Mouse (Mus musculus) megakaryocyte, embryonic 14.5 days (primary cell): Measurements from ENCODE around the gene Slc12a5. TPM values are rescaled to one million over a fixed set of nuclear protein-coding genes. Genes with fewer than 3 reads are reported as not detected.

Experiments used
- H3K27me3 ChIP-seq: replicated peaks from 2 replicates; pipeline ENCODE3; 2012; ENCODE audit warnings: inconsistent platforms
- H3K36me3 ChIP-seq: replicated peaks from 2 replicates; pipeline ENCODE3; 2012; ENCODE audit warnings: low read length, inconsistent platforms, mixed read lengths
- H3K4me1 ChIP-seq: 2 replicates; pipeline ENCODE4 v1.6.1; 2012; ENCODE audit warnings: inconsistent platforms
- H3K4me3 ChIP-seq: replicated peaks from 2 replicates; pipeline ENCODE3; 2012; ENCODE audit warnings: moderate library complexity, mild to moderate bottlenecking, inconsistent platforms
- H3K9me3 ChIP-seq: 2 replicates; pipeline ENCODE4 v1.6.1; 2012; ENCODE audit warnings: inconsistent platforms
- FLI1 ChIP-seq: IDR thresholded peaks from 2 replicates; pipeline ENCODE4 v1.6.1; 2012; ENCODE audit warnings: low read length, inconsistent platforms, mixed read lengths
- GATA1 ChIP-seq: IDR thresholded peaks from 3 replicates; pipeline ENCODE4 v1.6.1; 2012; ENCODE audit warnings: mixed read lengths, low read length, inconsistent platforms, borderline replicate concordance
- polyA plus RNA-seq: library from polyadenylated mRNA; stranded (reverse); fragments of >175 nt; gene quantifications from 2 replicates; pipeline ENCODE4 v1.2.3, GENCODE M21; 2012; ENCODE audit warnings: low replicate concordance; ENCODE audit not compliant: insufficient read depth

Slc12a5 gene
- polyA plus RNA-seq, 1 experiment, result 0.47 TPM

- peaks cover 68% of the 10 kb centered on the region for H3K4me1 ChIP-seq
- TF ChIP-seq FLI1 (no peak), GATA1 (no peak)
- peaks cover 30% of the 10 kb centered on the region for H3K9me3 ChIP-seq
- H3K36me3 ChIP-seq, result no peaks in the 10 kb centered on the region
- H3K27me3 ChIP-seq, result peaks cover 96% of the 10 kb centered on the region
- H3K4me3 ChIP-seq, result peak overlapping the region; percentile 23
These were observed 13.1 kb upstream of the Slc12a5 start for GRCm38 (mm10) chr2:164947506-164947905.

DNA sequence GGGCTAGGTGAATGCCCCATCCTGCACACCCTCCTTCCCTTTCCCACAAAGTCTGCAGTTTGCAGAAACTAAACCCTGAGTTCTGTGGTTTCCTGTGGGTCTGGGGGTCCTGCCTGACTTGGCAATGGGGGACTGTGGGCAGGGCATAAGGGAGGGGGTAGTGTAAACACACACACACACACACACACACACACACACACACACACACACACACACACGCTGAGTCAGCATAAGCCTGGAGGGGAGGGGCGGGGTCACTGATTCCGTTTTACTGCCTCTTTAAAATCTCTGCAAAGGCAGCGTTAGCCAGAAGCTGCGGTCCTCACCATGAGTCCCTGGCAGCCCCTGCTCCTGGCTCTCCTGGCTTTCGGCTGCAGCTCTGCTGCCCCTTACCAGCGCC is 12.7 kb upstream of the Slc12a5 start:
- Histone ChIP-seq H3K9me3 (peaks cover 30% of the 10 kb centered on the region), H3K4me3 (peak overlapping the region; percentile 82), H3K36me3 (no peaks in the 10 kb centered on the region), H3K4me1 (peaks cover 68% of the 10 kb centered on the region), H3K27me3 (peaks cover 98% of the 10 kb centered on the region)
- no peak for TF ChIP-seq GATA1
- TF ChIP-seq FLI1, result no peak

- Histone ChIP-seq H3K9me3 (peaks cover 30% of the 10 kb centered on the region), H3K27me3 (peaks cover 99% of the 10 kb centered on the region), H3K36me3 (no peaks in the 10 kb centered on the region), H3K4me3 (peak overlapping the region; percentile 82), H3K4me1 (peaks cover 64% of the 10 kb centered on the region)
- TF ChIP-seq FLI1 (no peak), GATA1 (no peak)
These were observed 11.6 kb upstream of the Slc12a5 start for GRCm38 (mm10) chr2:164948962-164949361.

DNA sequence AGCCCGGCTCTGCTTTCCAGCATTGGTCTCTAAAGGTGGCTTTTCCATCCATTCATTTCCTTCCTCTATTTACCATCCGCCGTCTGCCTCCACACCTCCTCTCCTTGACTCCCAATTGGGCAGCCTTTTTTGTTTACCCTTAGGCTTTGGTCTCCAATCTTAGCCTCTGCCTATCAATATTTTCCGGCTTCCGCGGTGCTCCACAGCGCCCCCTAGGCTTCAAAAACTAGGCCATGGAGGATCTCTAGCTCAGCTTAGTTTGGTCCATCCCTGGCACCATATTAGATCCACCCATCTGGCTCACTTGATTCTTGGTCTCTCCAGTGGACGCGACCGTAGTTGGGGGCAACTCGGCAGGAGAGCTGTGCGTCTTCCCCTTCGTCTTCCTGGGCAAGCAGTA is 10.1 kb upstream of the Slc12a5 start:
- peaks cover 99% of the 10 kb centered on the region for H3K27me3 ChIP-seq

DNA sequence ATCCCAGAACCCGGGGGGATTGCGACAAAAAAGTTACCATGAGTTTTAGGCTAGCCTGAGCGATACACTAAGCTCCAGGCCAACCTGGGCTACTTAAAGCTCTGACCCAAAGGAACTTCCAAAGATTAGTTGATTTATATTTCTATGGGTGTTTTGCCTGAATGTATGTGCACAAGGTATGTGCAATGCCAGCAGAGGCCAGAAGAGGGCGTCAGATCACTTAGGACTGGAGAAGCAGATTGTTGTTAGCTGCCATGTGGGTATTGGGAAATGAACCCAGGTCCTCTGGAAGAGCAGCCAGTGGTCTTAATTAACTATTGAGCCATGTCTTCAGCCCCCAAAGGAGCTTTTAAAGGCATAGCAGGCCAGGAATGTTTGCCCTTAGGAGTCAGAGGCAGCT is 8.9 kb upstream of the Slc12a5 start:
- H3K4me3 ChIP-seq, result no peak overlapping the region
- H3K9me3 ChIP-seq, result peaks cover 52% of the 10 kb centered on the region
- TF ChIP-seq GATA1, result no peak
- TF ChIP-seq FLI1, result no peak
- peaks cover 98% of the 10 kb centered on the region for H3K27me3 ChIP-seq
- peaks cover 61% of the 10 kb centered on the region for H3K4me1 ChIP-seq
- no peaks in the 10 kb centered on the region for H3K36me3 ChIP-seq

More for the DNA sequence above, 10.1 kb upstream of the Slc12a5 start:
- Histone ChIP-seq H3K9me3 (peaks cover 43% of the 10 kb centered on the region), H3K36me3 (no peaks in the 10 kb centered on the region), H3K4me3 (peak overlapping the region; percentile 82), H3K4me1 (peaks cover 63% of the 10 kb centered on the region)
- TF ChIP-seq FLI1 (no peak), GATA1 (no peak)

DNA sequence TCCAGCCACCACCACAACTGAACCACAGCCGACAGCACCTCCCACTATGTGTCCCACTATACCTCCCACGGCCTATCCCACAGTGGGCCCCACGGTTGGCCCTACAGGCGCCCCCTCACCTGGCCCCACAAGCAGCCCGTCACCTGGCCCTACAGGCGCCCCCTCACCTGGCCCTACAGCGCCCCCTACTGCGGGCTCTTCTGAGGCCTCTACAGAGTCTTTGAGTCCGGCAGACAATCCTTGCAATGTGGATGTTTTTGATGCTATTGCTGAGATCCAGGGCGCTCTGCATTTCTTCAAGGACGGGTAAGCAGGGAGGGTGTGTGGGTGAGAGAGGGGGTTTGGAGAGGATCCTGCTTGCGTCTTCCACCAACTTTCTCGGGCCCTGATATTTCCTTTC is 8.2 kb upstream of the Slc12a5 start:
- H3K4me1 ChIP-seq, result peaks cover 56% of the 10 kb centered on the region
- H3K27me3 ChIP-seq, result peaks cover 98% of the 10 kb centered on the region
- peak overlapping the region; percentile 77 for H3K4me3 ChIP-seq
- TF ChIP-seq FLI1 (no peak), GATA1 (no peak)
- no peaks in the 10 kb centered on the region for H3K36me3 ChIP-seq
- H3K9me3 ChIP-seq, result peaks cover 59% of the 10 kb centered on the region

- TF ChIP-seq FLI1, result no peak
- no peak for TF ChIP-seq GATA1
- Histone ChIP-seq H3K36me3 (no peaks in the 10 kb centered on the region), H3K9me3 (peaks cover 67% of the 10 kb centered on the region), H3K4me1 (peaks cover 48% of the 10 kb centered on the region), H3K27me3 (peaks cover 98% of the 10 kb centered on the region), H3K4me3 (peak overlapping the region; percentile 77)
These were observed 7.4 kb upstream of the Slc12a5 start for GRCm38 (mm10) chr2:164953224-164953623.

DNA sequence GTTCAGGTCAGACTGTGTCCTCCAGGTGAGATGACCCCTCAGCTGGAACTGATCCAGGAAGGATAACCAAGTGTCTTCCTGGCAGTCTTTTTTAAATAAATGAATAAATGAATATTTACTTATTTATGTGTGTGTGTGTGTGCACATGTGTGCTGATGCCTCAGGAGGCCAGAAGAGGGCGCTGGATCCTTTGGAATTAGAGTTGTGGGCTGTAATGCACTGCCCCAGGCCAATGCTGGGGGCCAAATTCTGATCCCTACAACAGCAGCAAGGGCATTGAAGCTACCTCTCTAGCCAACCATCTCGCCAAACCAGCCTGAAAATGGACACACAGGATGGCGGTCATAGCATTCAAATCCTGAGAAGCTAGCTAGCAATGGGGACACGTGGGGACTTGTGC is 4.9 kb upstream of the Slc12a5 start:
- Histone ChIP-seq H3K36me3 (no peaks in the 10 kb centered on the region), H3K9me3 (peaks cover 61% of the 10 kb centered on the region), H3K27me3 (peaks cover 90% of the 10 kb centered on the region), H3K4me1 (peaks cover 31% of the 10 kb centered on the region), H3K4me3 (no peak overlapping the region)
- no peak for TF ChIP-seq FLI1

DNA sequence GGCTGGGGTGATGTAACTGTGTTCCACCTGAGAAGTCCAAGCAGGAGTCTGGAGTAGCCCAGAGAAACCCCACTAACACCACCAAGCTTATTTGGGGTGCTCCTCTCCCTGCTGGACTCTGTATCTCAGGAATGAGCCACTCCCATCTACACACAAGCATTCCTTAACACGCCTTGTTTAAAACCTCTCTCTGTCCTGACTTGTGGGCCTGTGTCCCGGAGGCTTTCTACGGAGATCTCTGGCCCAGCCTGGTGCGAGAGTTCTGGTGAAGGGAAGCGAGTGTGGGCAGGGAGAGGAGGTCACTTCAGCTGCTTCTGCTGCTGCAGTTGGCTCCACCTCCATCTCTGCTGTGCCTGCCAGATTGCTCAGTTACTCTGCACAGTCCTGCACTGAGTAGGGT is 4.4 kb upstream of the Slc12a5 start:
- Histone ChIP-seq H3K4me1 (peaks cover 31% of the 10 kb centered on the region), H3K27me3 (peaks cover 88% of the 10 kb centered on the region), H3K4me3 (no peak overlapping the region), H3K9me3 (peaks cover 56% of the 10 kb centered on the region), H3K36me3 (no peaks in the 10 kb centered on the region)
- TF ChIP-seq FLI1, result no peak
- TF ChIP-seq GATA1, result no peak

GRCm38 (mm10) chr2:164957548-164958315 is 2.9 kb upstream of the Slc12a5 start:
- Histone ChIP-seq H3K36me3 (no peaks in the 10 kb centered on the region), H3K4me3 (no peak overlapping the region), H3K9me3 (peaks cover 47% of the 10 kb centered on the region), H3K27me3 (peaks cover 82% of the 10 kb centered on the region), H3K4me1 (peaks cover 28% of the 10 kb centered on the region)
- no peak for TF ChIP-seq FLI1
- no peak for TF ChIP-seq GATA1
